Mouse (Mus musculus): Measurements from ENCODE around the gene Card19.

The Card19 gene

DNA sequence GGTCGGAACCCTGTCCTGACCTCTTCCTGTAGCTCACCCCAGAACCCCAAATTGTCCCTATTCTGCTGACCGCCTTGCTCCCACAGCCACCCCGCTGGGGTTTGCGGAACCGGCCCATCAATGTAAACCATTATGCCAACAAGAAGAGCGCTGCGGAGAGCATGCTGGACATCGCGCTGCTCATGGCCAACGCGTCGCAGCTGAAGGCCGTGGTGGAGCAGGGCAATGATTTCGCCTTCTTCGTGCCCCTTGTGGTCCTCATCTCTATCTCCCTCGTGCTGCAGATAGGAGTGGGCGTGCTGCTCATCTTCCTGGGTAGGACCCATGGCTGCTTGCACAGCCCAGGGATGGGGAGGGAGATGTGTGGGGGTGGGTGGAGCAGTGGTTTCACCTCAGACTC is 22.2 kb downstream of the Card19 start:
- DNase-seq (ENCODE audit: low spot score): no peak

DNA sequence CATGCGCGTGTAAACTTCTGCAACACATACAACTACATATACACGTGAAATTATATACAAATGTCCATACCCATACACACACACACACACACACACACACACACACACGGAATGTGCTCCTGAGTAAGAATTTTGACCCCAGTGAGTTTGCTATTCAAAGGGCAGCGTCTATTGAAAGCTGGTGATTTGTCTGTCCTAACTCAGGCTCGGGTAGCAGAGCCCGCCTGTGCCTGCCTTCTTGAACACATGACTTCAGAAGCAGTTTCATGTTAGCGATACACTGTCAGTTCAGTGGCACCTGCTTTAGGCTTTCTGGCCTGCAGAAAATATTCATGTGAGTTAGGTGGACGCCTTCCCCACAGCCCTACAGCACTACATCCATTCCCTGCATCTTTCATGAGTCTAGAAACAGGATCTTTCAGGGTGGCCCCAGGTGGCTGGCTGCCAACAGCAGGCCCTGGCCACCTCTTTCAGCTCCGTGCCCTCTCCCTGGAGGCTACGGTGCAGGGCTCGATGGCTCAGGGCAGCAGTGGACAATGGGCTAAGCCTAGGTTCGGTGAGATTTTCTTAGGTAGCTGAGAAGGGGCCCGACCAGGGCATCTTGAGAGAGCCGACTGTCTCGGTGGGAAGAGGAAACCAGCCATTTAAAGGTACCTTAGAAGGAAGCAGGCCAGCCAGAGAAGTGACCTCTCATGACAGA is 23.5 kb downstream of the Card19 start:
- DNase-seq (ENCODE audit: low spot score): no peak

DNA sequence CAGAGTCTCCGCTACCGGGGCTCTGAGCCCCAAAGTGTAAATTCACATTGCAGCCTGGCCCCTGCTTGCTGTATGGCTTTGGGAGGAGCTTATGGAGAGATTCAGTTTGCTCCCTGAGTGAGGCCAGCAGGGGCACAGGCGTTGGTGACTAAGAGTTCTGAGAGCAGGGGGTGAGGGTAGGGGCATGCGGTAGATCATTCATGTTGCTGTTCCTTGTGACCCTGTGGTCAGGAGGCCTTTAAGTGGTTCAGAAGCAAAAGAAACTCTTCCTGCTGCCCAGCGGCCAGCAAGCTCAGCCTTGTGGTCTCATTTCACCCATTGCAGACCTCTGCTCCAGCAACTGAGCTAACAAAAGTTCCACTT is 24.2 kb downstream of the Card19 start:
- DNase-seq (ENCODE audit: low spot score): no peak

DNA sequence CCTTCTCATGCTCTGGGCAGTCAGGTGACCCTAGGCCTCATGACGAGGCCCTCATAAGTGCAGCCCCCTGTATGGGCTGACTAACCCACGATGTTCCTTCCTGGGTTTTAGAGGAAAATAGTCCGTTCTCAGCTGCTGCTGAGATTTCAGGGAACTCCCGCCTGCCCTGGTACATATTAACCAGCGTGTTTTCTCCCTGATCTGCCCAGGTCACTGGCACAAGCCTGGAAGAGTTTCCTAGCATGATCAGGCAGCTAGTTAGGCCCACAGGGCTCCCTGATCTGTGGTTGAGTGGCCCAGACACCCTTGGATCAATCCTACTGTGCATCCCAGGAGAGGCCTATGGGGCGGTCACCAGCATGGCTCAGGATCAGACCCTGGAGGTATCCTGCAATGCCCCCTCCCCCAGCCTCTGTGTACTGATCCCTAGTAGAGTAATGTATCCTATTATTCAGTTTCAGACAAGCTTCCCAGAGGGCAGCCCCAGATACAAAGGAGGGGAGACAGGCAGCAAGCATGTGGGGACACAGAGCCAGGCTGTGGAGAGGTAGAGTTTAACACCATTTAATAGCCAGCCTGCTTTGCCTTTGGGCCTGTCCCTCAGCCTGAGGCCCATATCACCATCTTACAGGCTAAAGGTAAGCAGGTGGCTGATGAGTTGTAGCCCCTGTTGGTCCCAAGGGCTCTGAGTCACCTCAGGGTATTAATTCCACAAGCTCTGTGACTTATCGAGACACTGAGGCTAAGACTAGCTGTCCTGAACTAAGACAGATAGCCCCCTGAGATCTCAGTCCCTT is 24.8 kb downstream of the Card19 start:
- no peak for DNase-seq (ENCODE audit: low spot score)

DNA sequence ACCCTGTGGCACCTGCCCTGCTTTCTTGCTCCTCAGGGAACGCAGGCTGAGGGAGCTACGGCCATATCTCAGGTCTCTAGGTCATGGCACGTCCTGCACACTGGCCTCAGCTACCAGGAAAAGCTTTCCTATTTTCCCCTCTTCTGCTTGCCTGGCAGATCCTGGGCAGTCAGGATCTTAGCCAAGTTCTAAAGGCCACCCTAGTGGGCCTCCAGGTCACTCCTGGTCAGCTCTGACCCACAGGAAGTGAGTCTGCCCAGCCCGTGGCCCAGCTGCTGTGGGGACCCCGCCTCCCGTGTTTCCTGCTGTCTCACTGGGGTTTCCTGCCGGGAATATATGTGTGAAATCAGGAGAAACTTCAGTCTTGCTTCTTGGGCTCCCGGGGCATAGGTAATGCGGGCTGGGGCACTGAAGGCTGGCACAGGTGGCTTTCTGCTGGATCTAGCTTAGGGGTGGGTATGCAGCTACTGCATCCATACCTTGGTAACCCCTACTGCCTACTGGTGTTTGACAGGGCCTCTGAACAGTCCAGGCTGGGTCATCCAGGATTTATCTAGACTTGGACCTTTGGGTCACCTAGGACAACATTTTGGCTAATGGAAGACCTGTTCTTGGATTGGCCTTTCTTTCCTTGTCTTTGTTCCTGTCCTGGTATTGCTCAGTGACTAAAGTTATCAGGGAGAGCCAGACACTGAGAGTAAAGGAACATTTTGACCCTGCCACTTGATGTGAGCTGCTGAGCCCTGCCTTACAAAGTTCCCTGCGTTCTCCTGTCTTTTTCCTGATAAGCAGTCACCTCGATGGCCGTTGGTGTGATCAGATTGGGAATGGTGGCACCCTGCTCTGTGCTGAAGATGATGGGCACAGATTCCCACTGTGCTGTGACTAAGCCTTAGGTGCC is 25.6 kb downstream of the Card19 start:
- DNase-seq (ENCODE audit: low spot score): no peak

DNA sequence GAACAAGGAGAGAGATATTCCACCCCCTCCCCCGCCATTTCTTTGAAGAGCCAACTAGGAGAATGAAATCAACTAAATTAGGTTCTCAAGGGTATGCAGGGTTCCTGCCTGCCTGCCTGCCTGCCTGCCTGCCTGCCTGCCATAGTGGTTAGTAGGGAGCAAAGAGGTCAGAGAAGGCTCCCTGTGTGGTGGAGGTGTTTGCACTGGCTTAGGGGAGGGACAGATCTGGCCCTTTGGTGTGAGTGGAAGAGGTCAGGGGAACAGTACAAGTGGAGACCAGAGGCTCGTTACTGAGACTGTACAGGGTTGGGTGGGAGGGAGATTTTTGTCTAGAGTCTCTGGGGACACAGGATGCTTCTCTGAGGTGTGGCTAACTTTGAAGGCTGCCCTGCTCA is 26.9 kb downstream of the Card19 start:
- DNase-seq (ENCODE audit: low spot score): no peak

DNA sequence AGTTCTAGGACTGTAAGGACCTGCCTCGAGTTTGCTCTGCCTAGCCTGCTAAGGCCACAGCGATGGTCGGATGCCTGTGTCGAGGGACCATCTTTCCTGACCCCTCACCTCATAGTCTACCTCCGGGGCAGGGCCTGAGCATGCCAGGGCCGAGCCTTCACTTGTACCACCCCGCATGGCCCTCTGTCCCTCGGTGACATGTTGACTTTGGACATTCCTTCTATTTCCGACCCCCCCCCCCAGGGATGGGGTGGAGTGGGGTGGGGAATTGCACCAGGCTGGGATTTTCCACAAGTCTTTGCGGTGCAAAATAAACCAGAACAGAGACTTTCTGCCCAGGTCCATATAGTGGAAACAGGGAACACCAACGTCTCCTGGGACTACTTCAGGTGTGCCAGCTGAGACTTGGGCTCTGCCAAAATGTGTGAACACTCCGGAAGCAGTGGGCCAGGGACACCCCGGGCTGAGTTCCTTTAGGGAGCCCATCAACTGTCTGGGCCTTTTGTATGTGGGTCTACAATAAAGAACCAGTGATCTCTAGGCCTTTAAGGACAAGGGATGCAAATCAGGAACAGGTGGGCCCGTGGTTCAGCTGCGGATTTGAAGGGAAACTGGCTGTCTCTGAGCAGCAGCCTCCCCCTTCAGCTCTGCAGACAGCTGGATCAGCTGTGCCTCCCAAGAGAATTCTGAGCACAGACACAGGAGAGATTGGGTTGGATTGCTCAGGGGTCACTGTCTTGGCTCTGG is 27.4 kb downstream of the Card19 start:
- DNase-seq (ENCODE audit: low spot score): no peak

DNA sequence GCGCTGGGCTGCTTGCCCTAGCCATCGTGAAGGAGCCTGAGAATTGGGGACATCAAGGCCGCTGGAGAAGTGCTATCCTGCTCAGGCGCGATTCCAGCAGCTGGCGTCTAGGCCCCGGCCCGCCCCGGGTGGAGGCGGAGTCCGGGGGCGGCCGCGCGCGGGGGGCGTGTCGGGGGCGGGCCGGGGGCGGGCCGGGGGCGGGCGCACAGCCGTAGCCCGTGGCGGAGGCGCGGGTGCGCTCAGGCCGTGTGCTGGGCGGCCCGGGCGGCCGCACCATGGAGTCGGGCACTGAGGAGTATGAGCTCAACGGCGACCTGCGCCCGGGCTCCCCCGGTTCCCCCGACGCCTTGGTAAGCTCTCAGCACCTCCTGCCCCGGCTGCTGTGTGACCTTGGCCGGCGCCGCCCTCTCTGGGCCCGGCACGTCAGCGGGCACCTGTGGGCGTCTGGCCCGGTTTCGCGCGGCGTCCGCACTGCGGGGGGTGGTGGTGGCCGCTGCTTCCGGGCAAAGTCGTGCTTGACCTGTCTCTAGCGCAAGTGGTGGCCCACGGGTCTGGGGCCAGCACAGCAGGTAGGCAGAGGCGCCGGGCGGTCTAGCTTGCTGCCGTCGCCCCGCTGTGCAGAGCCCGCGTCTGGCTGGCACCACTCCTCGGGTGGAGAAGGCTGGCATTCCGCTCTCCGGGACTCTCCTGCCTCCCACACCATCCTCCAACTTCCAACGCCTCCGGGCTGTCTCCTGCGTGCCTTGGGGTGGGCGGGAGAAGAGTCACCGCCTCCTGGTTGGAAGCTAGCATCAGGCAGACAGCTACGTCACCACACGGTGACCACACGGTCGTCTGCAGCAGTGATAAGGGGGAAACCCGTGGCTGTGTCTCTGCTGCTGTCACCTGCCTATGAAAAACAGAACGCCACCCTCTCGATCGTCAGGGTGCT is 28.3 kb downstream of the Card19 start, which contains the start of gene Ninj1:
Ninj1 (plus strand) TSS at position 198 of the 931 bp plus-strand sequence.
- peak; percentile 79 for DNase-seq (ENCODE audit: low spot score)

DNA sequence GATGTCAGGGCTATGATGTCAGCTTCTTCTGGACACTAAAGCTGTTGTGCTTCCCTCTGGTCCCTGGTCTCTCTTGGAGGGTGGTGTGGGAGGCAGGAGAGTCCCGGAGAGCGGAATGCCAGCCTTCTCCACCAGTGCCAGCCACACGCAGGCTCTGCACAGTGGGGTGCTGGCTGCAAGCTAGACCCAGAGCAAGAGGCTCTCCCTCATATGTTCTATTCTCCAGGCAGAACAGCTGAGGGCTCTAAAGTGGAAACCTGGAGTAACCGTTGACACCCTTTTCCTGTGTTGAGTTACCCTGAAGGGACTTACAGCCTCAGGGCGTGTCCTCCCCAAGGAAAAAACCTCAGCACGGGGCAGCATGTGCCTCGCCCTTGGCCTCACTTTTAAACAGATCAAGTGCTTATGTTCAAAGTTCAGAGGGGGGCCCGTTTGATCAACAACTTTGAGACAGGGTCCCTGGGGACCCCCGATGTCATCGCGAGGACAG is 29.0 kb downstream of the Card19 start:
- DNase-seq (ENCODE audit: low spot score): no peak

DNA sequence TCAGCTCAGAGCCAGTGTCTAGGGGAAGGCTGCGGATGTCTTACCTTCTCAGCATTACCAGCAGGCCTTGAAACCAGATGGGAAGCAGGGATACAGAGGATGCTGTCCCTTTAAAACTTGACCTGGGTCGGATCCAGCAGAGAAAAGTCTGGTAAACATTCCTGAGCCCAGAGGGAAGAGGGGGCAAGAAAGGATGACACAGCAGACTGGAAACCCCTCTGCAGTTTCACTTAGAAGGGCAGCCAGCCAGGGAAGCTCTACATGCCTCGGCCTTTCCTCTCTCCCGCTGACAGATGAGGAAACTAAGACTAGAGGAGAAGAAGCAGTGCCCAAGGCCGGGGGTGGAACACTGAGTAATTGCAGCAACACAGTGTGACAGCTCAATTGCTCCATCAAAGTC is 32.2 kb downstream of the Card19 start:
- no peak for DNase-seq (ENCODE audit: low spot score)

DNA sequence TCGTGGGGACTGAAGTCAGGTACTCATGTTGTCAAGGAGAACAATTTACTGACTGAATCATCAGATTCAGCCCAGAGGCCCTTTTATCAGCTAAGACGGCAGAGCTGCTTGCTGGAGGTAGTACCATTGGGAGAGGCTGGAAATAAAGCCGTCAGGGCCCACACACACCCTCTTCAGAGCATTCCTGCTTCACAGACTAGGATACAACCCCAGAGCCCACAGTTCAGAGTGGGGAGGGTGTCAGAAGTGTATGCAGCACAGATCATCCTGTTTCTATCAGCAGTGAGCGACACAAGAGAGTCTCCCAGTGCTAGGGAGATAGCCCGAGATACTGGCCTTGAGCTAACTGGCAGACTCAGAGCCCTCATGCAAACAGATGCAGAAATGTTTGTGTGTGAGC is 32.7 kb downstream of the Card19 start:
- no peak for DNase-seq (ENCODE audit: low spot score)

DNA sequence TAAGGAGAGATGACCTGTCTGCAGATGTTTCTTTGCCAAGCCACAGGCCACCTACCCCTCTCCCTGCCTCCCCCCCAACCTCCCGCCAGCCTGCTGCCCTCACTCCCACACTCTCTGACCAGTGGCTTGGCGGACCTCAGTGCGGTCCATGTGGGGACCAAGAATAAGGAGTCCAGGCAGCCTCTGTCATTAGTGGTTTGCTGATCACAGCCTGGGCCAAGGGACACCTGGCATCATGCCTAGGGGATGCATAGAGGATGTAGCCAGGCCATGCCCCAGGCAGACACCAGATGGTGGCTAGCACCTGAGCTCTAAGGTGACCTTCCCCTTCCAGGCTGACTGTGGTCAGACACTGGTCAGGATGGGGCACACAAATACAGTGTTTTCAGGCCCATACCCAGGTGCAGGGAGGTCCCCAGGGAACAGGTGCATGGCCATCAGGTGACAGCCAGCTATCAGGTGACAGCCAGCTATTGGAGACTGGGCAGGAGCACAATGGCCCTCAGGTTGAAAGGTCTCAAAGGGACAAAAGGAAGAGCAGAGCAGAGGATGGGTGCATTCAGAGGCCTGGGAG is 34.3 kb downstream of the Card19 start:
- no peak for DNase-seq (ENCODE audit: low spot score)

DNA sequence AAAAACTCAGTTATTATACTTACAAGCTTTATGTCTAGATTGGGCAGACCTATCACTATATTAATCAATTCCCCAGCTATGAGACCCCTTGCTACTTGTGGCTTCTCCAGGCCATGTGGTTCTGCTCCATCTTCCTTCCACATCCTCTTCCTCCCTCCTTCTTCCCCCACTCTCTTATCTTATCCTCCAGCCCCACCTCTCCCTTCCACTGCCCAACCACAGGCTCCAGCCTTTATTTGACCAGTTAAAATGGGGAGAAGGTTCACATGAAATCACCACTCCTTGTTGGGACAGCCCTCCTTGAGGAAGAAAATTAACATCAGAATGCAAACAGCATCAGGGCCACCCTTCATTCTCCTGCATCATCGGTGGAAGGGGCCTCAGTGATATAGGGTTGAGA is 35.1 kb downstream of the Card19 start:
- DNase-seq (ENCODE audit: low spot score): no peak

DNA sequence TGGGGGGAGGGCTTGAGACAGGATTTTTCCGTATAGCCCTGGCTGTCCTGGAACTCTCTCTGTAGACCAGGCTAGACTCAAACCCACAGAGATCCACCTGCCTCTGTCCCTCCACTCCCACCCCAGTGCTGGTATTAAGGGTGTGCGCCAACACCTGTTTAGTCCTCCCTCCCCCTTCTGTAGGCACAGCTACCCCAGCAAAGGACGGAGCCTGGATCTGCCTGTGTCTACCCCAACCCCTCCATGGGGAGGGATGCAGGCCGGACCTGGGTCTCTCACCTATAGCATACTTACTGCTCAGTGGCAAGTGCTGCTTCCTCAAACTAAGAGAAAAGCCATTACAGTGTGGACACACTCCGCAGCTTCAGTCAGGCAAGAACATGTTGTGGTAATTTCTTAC is 35.6 kb downstream of the Card19 start:
- DNase-seq (ENCODE audit: low spot score): no peak

DNA sequence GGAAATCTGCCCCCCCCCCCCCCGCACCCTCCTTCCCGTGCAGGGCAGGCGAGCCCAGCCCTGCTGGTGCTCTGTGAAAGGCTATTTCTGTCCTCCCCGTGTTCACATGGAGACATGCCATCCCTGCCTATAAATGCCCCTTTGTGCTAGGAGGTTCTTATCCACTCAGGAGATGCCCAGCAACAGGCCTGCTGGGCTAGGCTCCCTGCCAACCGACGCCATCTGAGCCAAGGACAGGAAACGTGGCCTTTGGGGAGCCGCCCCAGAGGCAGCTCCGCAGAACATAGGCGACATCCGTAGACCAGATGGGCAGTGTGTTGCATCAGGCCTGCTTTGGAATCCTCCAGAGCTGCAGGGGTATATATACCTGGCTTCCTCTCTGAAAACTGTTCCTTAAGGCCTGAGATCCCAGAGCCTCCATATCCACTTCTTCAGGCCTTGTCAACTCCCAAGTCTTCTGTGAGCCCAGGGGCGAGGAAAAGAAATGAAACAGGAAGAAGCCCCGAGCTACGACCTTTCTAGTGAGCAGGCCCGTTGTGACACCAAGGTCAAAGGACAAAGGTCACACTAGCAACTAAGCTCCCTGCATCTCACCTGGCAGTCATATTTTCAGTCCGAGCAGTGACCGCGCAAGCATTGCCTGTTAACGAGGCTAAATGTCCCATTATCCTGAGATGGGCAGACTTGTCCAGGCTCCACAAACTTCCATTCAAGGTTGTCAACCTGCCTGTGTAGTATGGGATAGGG is 36.8 kb downstream of the Card19 start:
- no peak for DNase-seq (ENCODE audit: low spot score)

DNA sequence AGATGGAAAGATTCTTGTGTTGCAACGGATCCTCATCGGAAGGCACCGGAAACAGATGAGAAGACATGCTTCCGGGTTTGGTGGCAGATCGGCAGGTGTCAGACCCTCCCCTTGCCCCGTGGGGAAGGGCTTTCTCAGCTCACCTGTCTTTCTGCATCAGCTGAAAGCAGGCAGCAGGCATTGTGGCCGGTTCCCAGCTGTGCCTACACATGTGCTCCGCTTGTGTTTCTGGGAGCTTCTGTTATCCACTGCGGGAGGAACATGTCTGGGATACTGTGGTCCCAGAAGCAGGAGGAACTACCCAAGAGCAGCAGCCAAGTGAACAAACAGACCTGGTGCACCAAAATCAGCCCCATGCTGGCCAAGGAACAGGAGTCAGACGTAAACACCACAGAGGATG is 40.3 kb downstream of the Card19 start:
- DNase-seq (ENCODE audit: low spot score): no peak

DNA sequence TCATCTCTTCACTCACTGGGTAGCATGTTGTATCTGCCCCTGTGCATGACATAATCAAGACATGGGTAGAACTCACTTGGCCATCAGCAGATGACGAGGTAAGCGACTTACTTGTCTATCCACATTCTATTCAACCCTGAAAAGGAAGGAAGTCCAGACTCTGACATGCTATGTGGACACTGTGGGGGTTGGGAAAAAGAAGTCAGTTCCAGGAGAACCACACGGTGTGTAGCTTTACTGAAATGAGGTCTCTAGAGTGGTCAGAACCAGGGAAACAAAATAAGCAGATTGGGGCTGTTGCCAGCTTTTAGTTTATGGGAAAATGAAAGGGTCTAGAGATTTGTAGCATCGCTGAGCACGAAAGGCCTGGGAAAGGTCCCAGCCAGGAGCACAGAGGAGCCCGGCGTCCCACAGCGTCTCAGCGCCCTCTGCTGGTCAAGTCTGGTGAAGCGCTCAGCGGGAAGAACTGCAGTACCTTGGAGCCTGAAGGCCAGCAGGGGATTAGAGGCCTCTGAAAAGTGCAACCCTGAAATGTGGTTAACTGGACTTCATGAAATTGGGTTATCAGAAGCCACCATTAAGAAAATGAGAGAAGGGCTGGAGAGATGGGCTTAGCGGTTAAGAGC is 42.8 kb downstream of the Card19 start:
- peak; percentile 95 for DNase-seq (ENCODE audit: low spot score)

DNA sequence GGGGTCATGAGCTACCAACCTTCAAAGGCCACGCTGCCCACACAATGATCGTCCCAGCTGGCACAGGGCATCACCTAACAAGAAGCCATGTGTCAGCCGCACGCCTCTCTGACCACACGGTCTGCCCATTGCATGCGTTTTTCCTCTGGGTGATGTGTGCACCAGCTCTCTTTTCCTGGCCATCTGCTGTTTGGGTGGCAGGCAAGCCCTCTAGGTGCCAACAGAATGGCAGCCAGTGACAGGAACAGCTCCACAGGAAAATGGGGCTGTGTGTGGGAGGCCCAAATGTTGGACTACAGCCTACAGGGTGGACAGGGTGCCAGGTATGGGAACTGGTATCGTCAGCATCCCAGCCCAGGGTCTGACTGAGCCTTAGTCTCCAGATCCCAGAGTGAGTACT is 43.5 kb downstream of the Card19 start:
- DNase-seq (ENCODE audit: low spot score): no peak

DNA sequence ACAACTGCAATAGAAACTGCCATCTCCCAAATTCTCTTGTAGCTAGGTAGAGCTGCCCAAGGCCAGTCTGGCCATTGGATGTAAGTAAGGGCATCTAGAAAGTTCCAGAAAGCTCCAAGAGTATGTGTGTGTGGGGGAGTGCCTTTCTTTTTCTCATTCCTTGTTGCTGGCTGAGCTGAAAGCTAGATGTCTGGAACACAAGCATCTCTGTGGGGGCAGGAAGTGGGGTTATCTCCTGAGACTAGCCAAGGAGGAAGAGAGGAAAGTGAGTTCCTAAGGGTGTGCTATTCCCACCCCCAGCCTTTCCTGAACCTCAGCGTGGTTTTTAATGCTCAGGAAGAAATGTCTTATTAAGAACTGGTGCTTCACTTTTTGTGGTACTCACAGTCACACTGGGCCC is 44.1 kb downstream of the Card19 start:
- DNase-seq (ENCODE audit: low spot score): no peak
